Mouse (Mus musculus) brain, adult 2 months (tissue): ENCODE data around the gene Cask.

Experiments used
- DNase-seq: peaks from one replicate; pipeline ENCODE4 v3.0.0; 2011; ENCODE audit warnings: low read depth, low spot score

The Cask gene

GRCm38 (mm10) chrX:13720296-13720829 is 130.8 kb downstream of the Cask start:
- DNase-seq: no peak

DNA sequence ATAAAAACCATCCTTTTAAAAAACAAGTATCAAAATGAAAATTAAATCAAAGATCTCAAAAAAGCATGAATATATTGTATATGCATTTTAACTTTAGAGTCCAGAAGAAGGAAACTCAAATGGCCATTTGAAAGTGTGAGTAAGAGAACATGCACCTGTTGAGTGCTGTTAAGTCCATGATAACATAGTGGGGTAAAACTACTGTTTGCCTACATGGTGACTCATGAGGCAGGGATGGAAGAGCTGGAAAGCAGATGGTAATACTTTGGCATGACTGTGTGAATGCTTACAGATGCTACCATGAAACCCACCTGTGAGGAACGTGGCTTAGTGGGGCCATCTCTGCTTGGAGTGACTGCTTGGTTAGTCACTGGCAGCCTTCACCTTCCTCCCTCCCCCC is 132.9 kb downstream of the Cask start:
- DNase-seq: peak; percentile 36

DNA sequence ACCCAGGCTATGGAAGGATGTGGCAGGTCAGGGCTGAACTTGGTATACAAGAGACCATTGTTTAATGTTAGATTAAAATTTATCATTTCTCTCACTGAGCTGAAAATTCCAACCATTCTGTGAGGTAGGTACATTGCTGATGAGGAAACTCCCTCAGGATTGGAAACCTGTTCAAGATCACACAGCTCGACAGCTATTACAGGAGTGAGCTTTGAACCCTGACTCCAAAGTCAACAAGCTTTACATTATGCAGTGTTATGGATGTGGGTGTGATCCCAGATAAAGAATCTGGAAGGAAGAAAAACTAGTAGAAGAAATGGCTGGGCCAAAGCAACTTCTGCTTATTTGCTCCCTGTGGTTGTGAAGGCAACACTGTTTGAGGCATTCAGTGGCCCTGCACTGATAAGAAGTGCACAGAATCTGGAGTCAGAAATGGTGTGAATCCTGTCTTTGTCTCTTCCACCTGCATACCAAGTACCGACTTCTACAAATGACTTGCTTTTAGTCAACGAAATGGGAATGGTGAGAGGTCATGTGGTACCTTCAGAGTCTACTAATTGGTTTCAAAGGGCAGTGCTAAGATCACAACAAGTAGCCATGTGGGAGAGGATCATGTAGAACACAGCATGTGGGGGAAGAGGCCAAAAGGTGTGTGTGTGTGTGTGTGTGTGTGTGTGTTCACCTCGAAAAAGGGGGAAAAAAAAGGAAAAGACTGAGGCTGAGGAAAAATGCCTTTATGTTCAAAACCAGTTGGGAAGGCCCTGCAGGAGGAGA is 134.2 kb downstream of the Cask start:
- DNase-seq: no peak

DNA sequence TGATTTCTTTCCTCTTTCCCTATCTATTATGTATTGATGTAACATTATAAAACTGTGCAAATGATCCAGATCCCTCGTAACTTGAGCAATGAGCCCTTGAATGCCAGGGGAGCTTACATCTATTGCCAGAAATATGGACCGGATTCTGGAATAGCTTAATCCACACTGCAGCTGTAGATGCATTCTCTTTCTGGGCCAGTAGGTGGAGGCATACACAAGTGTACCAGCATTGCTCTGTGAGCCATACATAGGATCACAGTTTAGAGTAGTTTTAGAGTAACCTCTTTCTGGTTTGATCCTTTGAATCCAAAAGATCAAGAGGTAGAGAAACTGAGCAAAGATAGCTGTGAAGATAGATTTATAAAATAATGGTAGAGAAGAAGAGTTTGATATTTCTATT is 141.0 kb downstream of the Cask start:
- peak; percentile 77 for DNase-seq

DNA sequence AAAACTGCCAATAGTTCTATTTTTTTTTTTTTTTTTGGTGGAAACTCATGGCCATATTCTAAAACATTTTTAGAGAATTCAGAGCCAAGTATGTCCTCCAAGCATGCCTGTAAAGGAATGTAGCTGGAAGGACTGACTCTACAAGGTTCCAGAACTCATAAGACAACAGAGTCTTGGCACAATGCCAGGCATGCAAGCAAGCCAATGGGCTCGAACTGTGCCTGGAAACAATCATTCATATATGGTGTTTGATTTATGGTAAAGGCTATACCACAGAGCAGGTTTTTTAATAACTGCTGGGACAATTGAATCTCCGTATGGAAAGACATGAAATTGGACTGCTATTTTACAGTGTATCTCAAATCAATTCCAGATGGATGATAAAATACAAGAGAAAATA is 146.1 kb downstream of the Cask start:
- DNase-seq: peak; percentile 20

DNA sequence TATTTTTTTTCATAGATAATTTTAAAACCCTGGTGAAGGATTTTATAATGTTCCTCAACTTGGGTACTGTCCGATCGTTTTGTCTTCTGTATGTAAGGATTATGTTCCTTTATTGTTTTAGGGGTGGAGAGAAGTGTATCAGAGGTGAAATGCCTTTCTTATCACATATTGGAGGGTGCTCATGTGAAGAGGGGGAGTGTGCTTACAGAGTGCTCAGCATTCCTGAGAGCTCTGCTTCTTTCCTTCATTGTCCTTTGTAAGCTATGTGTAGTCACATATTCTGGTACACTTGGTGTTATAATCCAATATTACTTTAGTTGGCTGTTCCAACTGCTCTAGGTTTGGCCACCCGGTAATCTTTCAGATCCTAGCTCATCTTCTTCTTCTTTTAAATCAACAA is 150.5 kb downstream of the Cask start:
- DNase-seq: no peak

DNA sequence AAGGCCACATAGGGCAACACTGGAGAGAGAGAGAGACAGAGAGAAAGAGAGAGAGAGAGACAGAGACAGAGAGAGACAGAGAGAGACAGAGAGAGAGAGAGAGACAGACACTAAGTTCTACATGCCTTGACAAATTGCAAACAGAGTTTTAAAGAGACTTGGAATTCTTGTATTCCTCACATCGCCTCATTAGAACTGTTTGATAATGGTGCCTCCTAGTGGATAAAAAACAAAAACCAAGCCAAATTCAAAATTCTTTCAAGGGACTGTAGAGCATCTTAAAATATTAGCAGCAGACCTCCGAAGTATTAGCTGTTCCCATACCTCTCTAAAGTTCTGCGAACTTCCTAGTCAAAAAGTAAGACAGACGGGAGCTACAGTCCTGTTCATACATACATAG is 159.3 kb downstream of the Cask start:
- DNase-seq: peak; percentile 34

- peak; percentile 77 for DNase-seq
These were observed 162.8 kb downstream of the Cask start for GRCm38 (mm10) chrX:13688356-13688755.

- DNase-seq: no peak
These were observed 164.6 kb downstream of the Cask start for GRCm38 (mm10) chrX:13686589-13686988.

DNA sequence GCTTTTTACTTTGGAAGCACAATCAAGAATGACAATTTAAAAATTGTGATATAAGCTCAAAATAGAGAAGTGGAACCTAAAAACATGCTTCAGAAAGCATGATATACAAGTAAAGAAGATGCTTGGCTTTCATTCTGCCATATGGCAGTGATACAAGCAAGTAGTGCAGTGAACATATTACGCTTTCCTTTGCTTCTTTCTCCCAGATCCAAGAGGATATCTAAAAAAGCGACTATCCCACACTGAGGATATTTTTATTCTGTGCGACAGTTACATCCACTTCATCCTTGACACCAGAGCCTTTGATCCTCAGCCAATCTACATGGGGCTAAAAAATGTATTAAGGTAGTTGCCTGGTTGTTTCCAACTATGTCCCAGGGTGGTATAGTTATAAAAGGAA is 169.4 kb downstream of the Cask start:
- DNase-seq: peak; percentile 38

GRCm38 (mm10) chrX:13673001-13673400 is 178.2 kb downstream of the Cask start:
- DNase-seq: no peak

- DNase-seq: no peak
These were observed 180.8 kb downstream of the Cask start for GRCm38 (mm10) chrX:13670342-13670741.

- DNase-seq: no peak
These were observed 182.3 kb downstream of the Cask start for GRCm38 (mm10) chrX:13668867-13669266.

- no peak for DNase-seq
These were observed 190.1 kb downstream of the Cask start, which contains the start of gene Gpr82 for GRCm38 (mm10) chrX:13661063-13661462. Gene Gpr82 (plus strand): TSS chrX:13661363.

- DNase-seq: no peak
These were observed 191.8 kb downstream of the Cask start for GRCm38 (mm10) chrX:13659201-13659890.

DNA sequence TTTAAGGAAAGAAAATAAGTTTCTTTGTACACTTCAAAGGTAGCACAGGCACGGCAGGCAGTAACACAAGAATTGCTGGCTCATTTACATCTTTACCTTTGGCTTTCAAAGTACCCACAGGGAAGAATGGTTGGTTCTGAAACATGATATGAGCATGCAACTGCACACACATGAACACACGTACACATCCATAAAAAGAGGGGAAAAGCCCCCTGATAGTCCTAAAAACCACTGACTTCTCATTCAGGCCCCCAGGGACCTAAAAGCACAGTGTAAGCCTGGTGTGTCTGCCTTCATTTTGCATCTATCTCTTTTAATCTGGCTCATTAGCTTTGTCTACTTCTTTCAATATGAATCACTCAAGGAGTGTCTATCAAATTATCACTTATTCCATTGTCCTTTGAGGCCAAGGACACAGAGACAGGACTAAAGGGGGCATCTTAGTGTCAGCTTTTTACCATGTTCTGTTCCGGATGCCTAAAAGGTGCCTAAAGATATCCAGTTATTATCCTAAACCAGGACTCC is 192.5 kb downstream of the Cask start:
- no peak for DNase-seq

DNA sequence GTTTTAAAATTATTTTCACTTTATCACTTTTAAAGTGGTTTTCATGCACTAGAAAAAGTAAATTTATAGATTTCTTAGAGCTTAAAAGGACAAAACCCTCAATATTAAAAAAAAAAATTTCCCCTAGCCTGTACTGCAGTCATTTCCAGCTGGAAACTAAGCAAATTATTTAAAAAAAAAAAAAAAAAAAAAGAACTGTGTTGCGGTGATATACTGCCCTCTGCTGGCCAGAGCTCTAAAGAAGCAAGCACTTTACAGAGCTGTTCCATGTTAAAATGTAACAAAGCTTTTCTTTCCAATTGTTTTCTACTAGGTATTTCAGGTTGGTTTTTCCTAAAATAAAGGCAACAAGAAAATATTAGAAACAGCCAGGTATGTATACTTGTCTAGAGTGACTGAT is 194.4 kb downstream of the Cask start:
- DNase-seq: peak; percentile 78

DNA sequence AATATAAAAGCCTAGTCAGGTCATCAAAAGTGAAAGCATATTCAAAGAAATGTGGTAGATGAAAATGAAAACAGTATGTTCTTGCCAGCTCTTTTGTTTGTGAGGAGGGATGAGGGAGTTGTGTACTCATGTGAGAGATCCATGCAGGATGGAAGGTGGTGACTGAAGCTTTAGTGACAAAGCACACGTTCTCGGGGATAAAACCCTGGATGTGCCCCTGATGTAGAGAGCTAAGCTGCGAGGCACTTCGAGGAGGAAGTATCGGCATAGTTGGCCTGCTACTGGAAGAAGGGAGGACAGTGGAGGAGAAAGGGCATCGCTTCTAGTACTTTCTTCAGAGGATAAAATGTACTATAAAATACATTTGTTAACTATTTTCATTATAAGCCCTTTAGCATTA is 195.3 kb downstream of the Cask start:
- no peak for DNase-seq

DNA sequence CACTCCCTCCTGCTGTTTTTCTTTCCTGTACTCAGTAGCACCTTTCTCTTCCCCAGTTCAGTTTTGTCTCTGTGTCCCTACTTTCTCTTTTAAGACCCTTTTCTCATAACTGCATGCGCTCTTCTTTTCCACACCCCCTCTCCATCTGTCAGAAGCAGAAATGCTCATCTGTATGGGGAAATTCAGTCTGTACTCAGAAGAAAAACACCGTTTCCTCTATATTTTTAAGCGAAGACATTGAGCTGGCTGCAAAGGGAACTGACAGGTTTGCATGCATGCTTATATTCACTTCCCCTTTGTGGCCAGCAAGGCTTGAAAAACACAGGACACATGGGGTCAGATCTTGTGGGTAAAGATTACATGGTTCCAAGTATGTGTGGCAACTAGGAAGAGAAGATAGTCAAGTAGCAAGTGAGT is 196.2 kb downstream of the Cask start:
- DNase-seq: peak; percentile 65

- no peak for DNase-seq
These were observed 198.9 kb downstream of the Cask start for GRCm38 (mm10) chrX:13652291-13652690.

DNA sequence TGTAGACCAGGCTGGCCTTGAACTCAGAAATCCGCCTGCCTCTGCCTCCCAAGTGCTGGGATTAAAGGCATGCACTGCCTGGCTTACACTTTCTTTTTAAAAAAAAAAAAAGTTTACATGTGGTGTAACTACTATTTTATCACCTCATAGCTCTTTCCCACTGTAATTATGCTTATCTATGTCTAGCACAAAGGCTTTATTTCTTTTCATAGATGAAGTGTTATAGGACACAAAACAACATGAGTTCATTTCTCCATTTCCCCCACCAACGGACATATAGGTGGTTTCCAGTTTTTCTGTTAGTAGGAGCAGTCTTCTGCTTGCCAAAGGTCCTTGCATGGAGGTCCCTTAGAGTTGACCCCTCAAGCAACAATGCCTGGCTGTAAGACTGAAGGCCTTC is 199.3 kb downstream of the Cask start:
- DNase-seq: no peak

DNA sequence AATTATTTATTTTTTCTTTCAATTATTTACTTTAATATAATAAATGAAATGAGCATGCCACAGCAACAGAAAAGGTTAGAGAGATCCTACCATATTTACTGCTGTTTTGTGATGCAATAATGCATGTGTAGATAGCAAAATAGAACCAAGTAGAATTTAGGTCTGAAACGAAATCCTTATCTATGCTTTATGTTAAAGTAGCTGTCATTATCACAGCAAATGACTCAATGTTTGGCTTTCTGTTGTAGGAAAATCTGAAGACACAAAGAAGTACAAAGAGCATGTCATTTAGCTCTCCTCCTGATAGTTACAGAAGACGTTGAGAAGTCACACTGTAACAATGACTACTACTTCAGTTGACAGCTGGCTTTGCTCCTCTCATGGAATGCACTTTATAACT is 212.3 kb downstream of the Cask start:
- DNase-seq: no peak

DNA sequence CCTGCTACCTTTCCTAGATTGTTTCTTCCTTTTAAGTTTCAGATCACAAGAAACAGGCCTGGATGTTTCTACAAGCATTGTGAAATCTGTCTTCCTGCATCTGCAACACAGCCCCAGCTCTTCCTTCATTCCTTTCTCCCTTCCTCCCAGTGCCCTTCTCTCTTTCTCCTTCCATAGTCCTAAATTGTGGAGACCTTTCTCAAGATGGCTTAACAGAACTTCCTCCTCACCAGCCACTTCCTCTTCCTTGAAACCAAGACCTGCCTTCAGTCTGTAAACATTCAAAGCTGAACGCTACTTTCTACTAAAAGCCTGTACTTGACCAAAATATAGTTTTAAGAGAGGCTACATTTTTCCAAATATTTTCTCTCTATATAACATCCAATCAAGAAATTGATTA is 214.8 kb downstream of the Cask start:
- no peak for DNase-seq
